Mouse (Mus musculus) limb, embryonic 11.5 days (tissue): ENCODE data around the gene Ldb2. TPM values are rescaled to one million over a fixed set of nuclear protein-coding genes. Genes with fewer than 3 reads are reported as not detected.

Experiments
- ATAC-seq: fragments of 200-750 bp; cut with Nextera tagmentation; 2 replicates; pipeline ENCODE4 v1.8.0; 2017; ENCODE audit warnings: low read depth; ENCODE audit not compliant: insufficient number of reproducible peaks, low FRiP score, low TSS enrichment
- DNase-seq: peaks from one replicate; pipeline ENCODE4 v3.0.0-alpha.2; 2015; ENCODE audit warnings: low spot score
- H3K27ac ChIP-seq: fragments of 300-500 bp; sonication (generic); replicated peaks from 2 replicates; pipeline ENCODE4 v1.5.1; 2014; ENCODE audit warnings: low read depth, mild to moderate bottlenecking, low read length
- H3K27me3 ChIP-seq: fragments of 300-500 bp; sonication (generic); 2 replicates; pipeline ENCODE4 v1.6.1; 2014; ENCODE audit warnings: mild to moderate bottlenecking, low read length, mixed read lengths; ENCODE audit not compliant: control insufficient read depth, insufficient read depth
- H3K36me3 ChIP-seq: fragments of 300-500 bp; sonication (generic); 2 replicates; pipeline ENCODE4 v1.6.1; 2014; ENCODE audit warnings: mild to moderate bottlenecking, low read length, moderate library complexity, mixed read lengths; ENCODE audit not compliant: control insufficient read depth, insufficient read depth
- H3K4me1 ChIP-seq: fragments of 300-500 bp; sonication (generic); 2 replicates; pipeline ENCODE4 v1.6.1; 2014; ENCODE audit warnings: low read length, mixed read lengths; ENCODE audit not compliant: control insufficient read depth, insufficient read depth
- H3K4me2 ChIP-seq: fragments of 300-500 bp; sonication (generic); 2 replicates; pipeline ENCODE4 v1.6.1; 2014; ENCODE audit warnings: low read depth, mild to moderate bottlenecking, moderate library complexity; ENCODE audit not compliant: severe bottlenecking
- H3K4me3 ChIP-seq: fragments of 300-500 bp; sonication (generic); 2 replicates; pipeline ENCODE4 v1.5.1; 2014; ENCODE audit warnings: low read depth, low read length
- H3K9ac ChIP-seq: fragments of 300-500 bp; sonication (generic); 2 replicates; pipeline ENCODE4 v1.6.1; 2014; ENCODE audit warnings: mild to moderate bottlenecking, low read length
- H3K9me3 ChIP-seq: fragments of 300-500 bp; sonication (generic); 2 replicates; pipeline ENCODE4 v1.6.1; 2016; ENCODE audit warnings: low read length; ENCODE audit not compliant: control insufficient read depth
- WGBS: fragments of 180-500 bp; shearing (Covaris S2); extraction: QIAGEN DNeasy Blood & Tissue Kit; methylation state at CpG from one replicate; pipeline ENCODE4 v1.1.7; 2014; 5-methylcytosine and 5-hydroxymethylcytosine counted together
- polyA plus RNA-seq: library from polyadenylated mRNA; unstranded; fragments of >200 nt; fragmentation: Nextera tagmentation; extraction: Ambion mirVana; gene quantifications from 2 replicates; pipeline ENCODE4 v1.2.1, GENCODE M21; 2014

The Ldb2 gene
- polyA plus RNA-seq, 1 experiment from 2014 or later = 45.7 TPM

GRCm38 (mm10) chr5:44541748-44542147, 257.7 kb downstream of the Ldb2 start:
- H3K4me2 ChIP-seq = no peak overlapping the region
- no peak overlapping the region for H3K9ac ChIP-seq
- H3K4me1 ChIP-seq = no peaks in the 10 kb centered on the region
- H3K4me3 ChIP-seq = no peak overlapping the region
- 84% methylated on average over 9 of the region's 9 CpGs for WGBS
- H3K36me3 ChIP-seq = no peaks in the 10 kb centered on the region
- DNase-seq (no peak), ATAC-seq (no peak)
- H3K9me3 ChIP-seq = no peaks in the 10 kb centered on the region
- H3K27me3 ChIP-seq = no peaks in the 10 kb centered on the region
- H3K27ac ChIP-seq = no peak overlapping the region

- Histone ChIP-seq H3K27ac (no peak overlapping the region), H3K9me3 (no peaks in the 10 kb centered on the region), H3K27me3 (no peaks in the 10 kb centered on the region), H3K36me3 (no peaks in the 10 kb centered on the region), H3K9ac (no peak overlapping the region), H3K4me1 (no peaks in the 10 kb centered on the region), H3K4me2 (no peak overlapping the region), H3K4me3 (no peak overlapping the region)
- 92% methylated on average over 2 of the region's 2 CpGs for WGBS
- no peak for ATAC-seq
- DNase-seq = no peak
These were observed 260.8 kb downstream of the Ldb2 start for GRCm38 (mm10) chr5:44538687-44539086.

- ATAC-seq = no peak
These were observed 261.5 kb downstream of the Ldb2 start for GRCm38 (mm10) chr5:44538000-44538395.

GRCm38 (mm10) chr5:44537316-44537999, 262.0 kb downstream of the Ldb2 start:
- no peak for ATAC-seq
- H3K4me2 ChIP-seq = no peak overlapping the region
- WGBS = 90% methylated on average over 5 of the region's 5 CpGs
- no peaks in the 10 kb centered on the region for H3K27me3 ChIP-seq
- no peaks in the 10 kb centered on the region for H3K36me3 ChIP-seq
- no peak overlapping the region for H3K27ac ChIP-seq
- no peaks in the 10 kb centered on the region for H3K9me3 ChIP-seq
- no peak overlapping the region for H3K4me3 ChIP-seq
- H3K4me1 ChIP-seq = no peaks in the 10 kb centered on the region
- DNase-seq = no peak
- no peak overlapping the region for H3K9ac ChIP-seq

More at GRCm38 (mm10) chr5:44538000-44538395, 261.5 kb downstream of the Ldb2 start:
- no peak for DNase-seq
- H3K27me3 ChIP-seq = no peaks in the 10 kb centered on the region
- H3K9ac ChIP-seq = no peak overlapping the region
- no peaks in the 10 kb centered on the region for H3K9me3 ChIP-seq
- no peaks in the 10 kb centered on the region for H3K4me1 ChIP-seq
- H3K4me3 ChIP-seq = no peak overlapping the region
- 39% methylated on average over 5 of the region's 5 CpGs for WGBS
- no peak overlapping the region for H3K27ac ChIP-seq
- no peak overlapping the region for H3K4me2 ChIP-seq
- H3K36me3 ChIP-seq = no peaks in the 10 kb centered on the region

- Histone ChIP-seq H3K27me3 (no peaks in the 10 kb centered on the region), H3K4me2 (no peak overlapping the region), H3K9me3 (no peaks in the 10 kb centered on the region), H3K4me1 (no peaks in the 10 kb centered on the region), H3K9ac (no peak overlapping the region), H3K27ac (no peak overlapping the region), H3K36me3 (no peaks in the 10 kb centered on the region), H3K4me3 (no peak overlapping the region)
- DNase-seq (no peak), ATAC-seq (no peak)
- WGBS = 76% methylated on average over 3 of the region's 3 CpGs
These were observed 270.0 kb downstream of the Ldb2 start for GRCm38 (mm10) chr5:44529466-44529865.

GRCm38 (mm10) chr5:44529001-44529400, 270.5 kb downstream of the Ldb2 start:
- H3K27me3 ChIP-seq = no peaks in the 10 kb centered on the region
- H3K9me3 ChIP-seq = no peaks in the 10 kb centered on the region
- H3K9ac ChIP-seq = no peak overlapping the region
- H3K4me2 ChIP-seq = no peak overlapping the region
- H3K4me3 ChIP-seq = no peak overlapping the region
- no peak overlapping the region for H3K27ac ChIP-seq
- ATAC-seq (no peak), DNase-seq (no peak)
- WGBS = 89% methylated on average over 1 of the region's 1 CpGs
- no peaks in the 10 kb centered on the region for H3K36me3 ChIP-seq
- H3K4me1 ChIP-seq = no peaks in the 10 kb centered on the region

GRCm38 (mm10) chr5:44505221-44505620, 294.3 kb downstream of the Ldb2 start:
- no peaks in the 10 kb centered on the region for H3K36me3 ChIP-seq
- no peak overlapping the region for H3K27ac ChIP-seq
- ATAC-seq (no peak), DNase-seq (no peak)
- H3K9me3 ChIP-seq = no peaks in the 10 kb centered on the region
- H3K9ac ChIP-seq = no peak overlapping the region
- H3K27me3 ChIP-seq = no peaks in the 10 kb centered on the region
- WGBS = 91% methylated on average over 5 of the region's 5 CpGs
- H3K4me2 ChIP-seq = no peak overlapping the region
- H3K4me3 ChIP-seq = no peak overlapping the region
- no peaks in the 10 kb centered on the region for H3K4me1 ChIP-seq

- H3K27me3 ChIP-seq = no peaks in the 10 kb centered on the region
- H3K9ac ChIP-seq = no peak overlapping the region
- H3K27ac ChIP-seq = no peak overlapping the region
- H3K4me2 ChIP-seq = no peak overlapping the region
- no peaks in the 10 kb centered on the region for H3K36me3 ChIP-seq
- DNase-seq = no peak
- 84% methylated on average over 5 of the region's 5 CpGs for WGBS
- H3K4me3 ChIP-seq = no peak overlapping the region
- H3K9me3 ChIP-seq = no peaks in the 10 kb centered on the region
- no peak for ATAC-seq
- H3K4me1 ChIP-seq = no peaks in the 10 kb centered on the region
These were observed 294.7 kb downstream of the Ldb2 start for GRCm38 (mm10) chr5:44504786-44505185.

GRCm38 (mm10) chr5:44498229-44498628, 301.3 kb downstream of the Ldb2 start:
- Histone ChIP-seq H3K4me1 (no peaks in the 10 kb centered on the region), H3K27me3 (no peaks in the 10 kb centered on the region), H3K4me3 (no peak overlapping the region), H3K27ac (no peak overlapping the region), H3K9ac (no peak overlapping the region), H3K36me3 (no peaks in the 10 kb centered on the region), H3K4me2 (no peak overlapping the region), H3K9me3 (no peaks in the 10 kb centered on the region)
- ATAC-seq (no peak), DNase-seq (no peak)
- WGBS = 94% methylated on average over 1 of the region's 1 CpGs
